Mouse (Mus musculus) adrenal gland, postnatal 10 days (tissue): ENCODE measurements at regions not wholly inside any gene's neighbourhood (a gene's known extent, or its start where the extent isn't known, plus 50 kb on each side); places are given as distances from the start of the nearest gene placed in this dataset.

Experiments
- DNase-seq: peaks from one replicate; pipeline ENCODE4 v3.0.0; 2021; ENCODE audit warnings: mixed read lengths

DNA sequence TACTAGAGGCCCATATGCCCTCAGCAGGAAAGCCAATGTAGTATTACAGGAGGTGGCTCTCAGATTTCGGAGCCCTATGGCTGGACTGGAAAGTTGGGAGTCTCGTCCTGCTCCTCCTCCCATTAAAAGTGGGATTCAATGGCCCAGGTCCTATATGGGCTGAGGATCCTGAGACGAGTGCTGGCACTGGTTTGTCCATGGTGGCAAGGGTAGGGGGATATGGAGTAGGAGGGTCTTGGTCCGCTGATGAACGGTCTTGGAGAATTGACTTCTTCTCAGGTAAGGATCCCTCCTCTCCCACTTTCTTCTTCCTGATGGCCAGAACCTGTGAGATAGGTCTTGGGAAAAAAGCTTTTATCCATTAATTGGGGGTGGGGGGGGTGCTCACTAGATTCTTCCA lies 522.2 kb upstream of the Slc5a7 start:
- DNase-seq, result no peak

DNA sequence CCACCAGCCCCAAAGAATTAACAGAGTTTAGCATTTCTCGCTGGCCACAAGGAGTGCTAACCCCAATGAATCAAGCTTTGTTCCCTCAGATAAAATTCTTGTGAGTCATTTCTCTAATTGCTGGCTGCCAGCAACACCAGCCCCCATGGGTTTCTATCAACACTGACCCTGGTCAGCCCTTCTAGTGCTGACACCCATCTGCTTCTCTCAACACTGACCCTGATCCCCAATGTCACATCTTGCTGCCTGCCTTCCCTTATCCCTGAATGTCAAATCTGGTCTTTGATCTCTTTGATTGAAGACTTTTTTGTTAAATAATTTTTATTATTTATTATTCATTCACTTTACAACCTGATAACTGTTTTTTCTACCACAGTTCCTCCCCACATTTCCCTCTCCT lies 554.8 kb upstream of the Slc5a7 start:
- DNase-seq, result peak; percentile 56

DNA sequence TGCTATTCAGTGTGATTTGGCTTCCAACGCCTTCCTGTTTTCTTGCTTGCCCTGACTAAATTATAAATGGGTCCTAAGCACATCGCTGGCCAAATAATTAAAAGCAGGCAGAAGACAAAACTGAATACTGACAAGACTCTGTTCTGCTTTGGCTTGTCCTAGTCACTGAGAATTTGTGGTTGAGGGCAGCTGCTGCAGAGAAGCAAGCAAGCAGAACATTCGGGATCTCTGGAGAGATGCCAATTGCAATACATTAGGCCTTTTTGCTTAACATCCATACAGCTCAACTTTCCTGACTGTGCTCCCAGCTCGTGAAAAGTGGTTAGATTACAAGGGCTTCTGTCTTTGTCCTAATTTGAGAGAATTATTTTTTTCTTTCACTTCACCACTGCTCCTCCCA lies 549.0 kb upstream of the St6gal2 start:
- no peak for DNase-seq

DNA sequence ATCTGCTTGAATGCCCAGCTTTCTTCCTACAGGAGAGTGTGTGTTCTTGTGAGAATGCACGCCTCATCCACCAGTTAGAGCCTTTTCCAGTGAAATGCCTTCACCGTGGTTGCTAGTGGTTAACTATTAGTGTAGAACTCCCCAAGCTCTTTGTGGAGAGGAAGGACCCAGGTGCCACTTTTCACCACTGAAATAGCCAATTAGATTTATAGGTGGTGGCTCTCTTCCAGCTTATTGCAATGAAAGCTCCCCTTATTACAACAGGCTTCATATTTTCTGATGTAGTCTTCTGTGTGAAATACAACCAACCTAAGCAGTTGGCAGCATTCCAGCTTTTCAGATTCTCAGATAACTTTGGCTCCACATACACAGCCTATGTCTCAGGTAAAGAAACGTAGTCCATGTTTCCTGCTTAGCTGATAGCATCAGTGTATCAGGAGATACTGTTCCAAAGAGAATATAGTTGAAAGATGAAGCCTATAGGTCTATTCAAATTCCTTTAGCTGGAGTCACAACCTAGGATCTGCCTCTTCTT lies 515.9 kb upstream of the St6gal2 start:
- DNase-seq, result no peak

DNA sequence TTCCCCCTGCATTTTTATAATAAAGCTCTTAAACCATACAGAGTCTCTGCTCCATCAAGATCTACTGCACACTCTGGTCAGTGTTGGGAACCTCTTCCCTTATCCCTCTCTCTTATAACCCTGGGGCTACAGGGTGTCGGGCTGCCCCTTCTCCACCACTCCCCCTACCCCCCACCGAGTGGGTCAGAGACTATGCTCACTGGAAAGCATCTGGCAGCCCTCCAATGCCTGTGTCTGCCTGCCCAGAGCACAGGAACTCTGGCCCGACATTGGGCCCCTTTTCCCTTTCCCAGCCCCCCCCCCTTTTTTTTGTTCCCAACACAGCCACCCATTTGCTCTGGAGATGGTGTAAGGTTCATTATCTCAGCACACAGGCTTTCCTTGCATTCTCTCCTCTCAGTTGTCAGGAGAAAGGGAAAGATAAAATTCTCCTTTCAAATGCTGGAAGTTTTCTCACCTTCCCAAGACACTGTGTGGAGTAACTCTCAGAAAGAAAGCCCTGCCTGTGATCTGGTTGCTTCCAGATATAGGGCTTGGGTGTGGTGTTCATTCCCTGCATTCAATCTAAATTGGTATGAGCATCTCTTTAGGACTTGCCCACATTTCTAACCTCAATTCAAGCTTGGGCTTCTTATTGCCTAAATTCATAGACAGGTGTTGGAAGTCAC lies 501.7 kb upstream of the St6gal2 start:
- no peak for DNase-seq

DNA sequence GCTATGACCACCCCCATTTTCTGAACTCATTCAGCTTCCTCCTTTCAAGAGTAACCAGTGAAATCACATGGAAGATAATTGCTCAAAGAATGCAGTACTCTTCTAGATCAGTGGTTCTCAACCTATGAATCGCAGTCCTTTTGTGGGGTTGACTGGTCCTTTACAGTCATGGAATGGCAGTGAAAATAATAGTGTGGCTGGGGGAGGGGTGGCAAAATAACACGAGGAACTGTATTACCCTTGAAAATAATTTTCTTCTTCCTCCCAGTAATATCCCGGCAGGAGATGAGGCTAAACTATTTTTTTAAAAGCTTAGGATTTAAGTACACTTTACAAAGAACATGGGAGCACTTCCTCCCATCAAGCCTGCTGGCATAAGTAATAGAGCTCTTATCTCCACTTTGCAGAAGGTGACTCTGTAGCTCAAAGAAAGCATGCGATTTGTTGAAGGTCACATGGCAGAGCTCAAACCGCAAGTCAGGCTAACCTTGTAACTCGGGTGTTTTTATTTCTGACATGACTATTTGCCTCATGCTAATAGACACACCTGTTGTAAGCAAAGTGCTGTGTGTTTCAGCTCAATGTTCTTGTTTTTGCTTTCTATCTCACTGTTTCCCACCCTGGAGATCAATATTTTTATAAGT lies 500.8 kb upstream of the St6gal2 start:
- DNase-seq, result no peak
